Mouse (Mus musculus): ENCODE results near the gene Slc39a5. TPM values are rescaled to one million over a fixed set of nuclear protein-coding genes. Genes with fewer than 3 reads are reported as not detected.

Gene Slc39a5
- total RNA-seq, 2 experiments from 2014 or later: not detected

DNA sequence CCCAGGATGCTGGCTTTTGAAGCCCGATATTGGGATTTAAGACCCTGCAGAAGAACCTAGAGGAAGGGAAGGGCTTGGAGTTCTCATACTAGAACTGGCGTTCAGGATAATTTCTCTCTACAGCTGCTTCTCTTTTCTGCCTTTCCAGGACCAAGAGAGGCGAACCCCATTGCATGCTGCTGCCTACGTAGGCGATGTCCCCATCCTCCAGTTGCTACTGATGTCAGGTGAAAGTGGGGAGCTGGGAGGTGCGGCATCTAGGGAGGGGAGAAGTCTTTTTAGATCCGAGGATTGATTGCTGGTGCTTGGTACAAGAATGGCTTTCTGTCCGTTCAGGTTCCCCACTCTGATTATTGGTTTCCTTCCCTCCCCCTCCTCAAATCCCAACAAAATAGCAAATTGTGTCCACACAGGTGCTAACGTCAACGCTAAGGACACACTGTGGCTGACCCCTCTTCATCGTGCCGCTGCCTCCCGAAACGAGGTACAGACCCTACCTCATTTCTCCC is 23.0 kb downstream of the Slc39a5 start:
- intact Hi-C loops (cut with DNase I): no loop called here
- no peak for DNase-seq

DNA sequence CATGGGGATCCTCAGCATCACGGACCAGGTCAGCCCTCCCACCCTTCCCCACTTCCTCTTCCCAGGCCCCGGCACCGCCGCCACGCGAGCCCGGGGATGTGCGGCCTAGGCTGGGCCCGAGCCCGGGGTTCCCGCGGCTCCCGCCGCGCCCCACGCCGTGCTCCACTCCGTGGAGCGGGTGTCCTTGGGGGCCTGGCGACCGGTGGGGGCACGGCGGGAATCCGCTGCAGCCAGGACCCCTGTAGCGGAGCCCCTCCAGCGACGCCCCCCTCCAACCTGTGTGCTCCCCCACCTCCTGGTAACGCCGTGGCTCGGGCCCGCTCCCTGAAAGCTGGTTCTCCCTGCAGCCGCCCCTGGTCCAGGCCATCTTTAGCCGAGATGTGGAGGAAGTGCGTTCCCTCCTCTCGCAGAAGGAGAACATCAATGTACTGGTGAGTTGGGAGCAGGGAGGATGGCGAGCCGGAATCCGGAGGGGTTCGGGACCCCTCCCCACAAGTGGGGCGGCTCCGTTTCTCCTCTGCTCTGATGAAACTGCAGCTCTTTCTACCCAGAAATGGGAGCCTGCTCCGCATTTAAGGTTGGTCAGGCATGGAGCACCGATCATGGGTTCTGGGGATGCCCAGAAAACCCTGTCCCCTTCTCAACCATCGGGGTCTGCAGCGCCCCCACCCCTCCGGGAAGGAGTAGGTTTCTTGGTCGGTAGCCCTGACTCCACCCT is 23.6 kb downstream of the Slc39a5 start:
- DNase-seq: peak in 1 of 2 experiments; percentile 62
- intact Hi-C loops (cut with DNase I): no loop called here

DNA sequence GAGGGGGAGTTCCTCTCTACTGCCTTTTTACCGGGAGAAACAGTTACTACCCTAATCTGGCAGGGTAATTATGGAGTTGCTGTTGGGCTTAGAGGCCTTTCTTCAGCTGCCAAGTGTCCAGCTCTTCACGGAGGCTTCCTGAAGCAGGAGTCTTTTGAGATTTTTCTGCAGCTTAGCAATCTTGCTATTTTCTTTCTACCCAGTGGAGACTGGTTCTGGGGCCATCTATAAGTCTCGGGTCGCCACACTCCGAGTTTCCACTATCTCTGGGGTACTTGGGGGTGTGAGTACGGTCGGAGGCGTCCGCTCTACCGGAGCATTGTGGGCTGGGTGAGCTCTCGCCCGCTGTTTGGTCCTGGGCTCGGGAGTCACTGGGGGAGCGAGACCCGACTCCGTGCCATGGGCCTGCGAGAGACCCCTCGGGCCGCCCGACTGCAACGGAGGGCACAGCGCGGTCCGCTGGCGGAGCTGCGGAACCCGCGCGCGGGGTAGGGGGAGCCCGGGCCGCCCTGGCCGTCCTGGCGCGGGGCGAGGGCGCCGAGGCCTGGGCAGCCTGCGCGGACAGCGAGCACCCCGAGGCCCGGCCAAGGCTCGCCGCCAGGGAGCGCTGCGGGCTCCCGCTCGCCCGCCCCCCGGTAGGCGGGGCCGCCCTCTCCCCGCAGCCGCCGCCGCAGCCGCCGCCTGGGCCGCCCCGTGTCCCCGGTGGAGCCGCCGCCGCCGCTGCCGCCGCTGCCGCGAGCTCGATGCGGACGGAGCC is 24.4 kb downstream of the Slc39a5 start, which contains the start of gene Ankrd52:
Gene Ankrd52 (plus strand): TSS at position 661 of the 757 bp plus-strand sequence.
- intact Hi-C loops (cut with DNase I): no loop called here
- peak; percentile 90 to 92 for DNase-seq

DNA sequence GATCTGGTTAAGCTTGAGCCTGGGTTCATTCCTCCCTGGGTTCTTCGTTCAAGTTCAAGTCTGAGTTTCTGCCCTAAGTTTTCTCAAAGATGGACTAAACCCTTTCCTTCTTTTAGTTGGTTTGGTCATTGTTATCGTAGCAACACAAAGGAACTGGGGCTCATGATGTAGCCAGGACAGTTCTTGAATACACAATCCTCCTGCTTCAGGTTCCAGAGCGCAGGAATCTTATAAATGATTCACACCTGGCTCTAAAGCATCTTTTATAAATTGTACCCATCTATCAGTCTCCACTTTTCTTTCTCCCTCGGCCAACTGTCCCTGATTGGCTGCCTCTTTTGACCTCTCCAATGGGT is 25.0 kb downstream of the Slc39a5 start:
- intact Hi-C loops (cut with DNase I): no loop called here
- no peak for DNase-seq

DNA sequence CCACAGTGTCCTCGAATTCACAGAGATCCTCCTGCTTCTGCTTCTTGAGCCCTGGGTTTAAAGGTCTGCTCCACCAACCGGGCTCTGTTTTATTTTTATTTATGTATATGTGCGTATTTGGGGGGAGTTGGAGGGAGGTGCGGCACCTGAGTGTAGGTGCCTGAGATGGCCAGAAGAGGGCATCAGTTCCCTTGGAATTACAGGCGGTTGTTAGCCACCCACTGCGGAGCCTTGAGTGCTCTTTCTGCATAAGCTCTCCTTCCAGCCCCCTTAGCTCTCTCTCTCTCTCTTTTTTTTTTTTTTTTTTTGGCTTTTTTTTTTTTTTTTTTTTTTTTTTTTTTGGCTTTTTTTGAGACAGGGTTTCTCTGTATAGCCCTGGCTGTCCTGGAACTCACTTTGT is 26.6 kb downstream of the Slc39a5 start:
- no peak for DNase-seq
- intact Hi-C loops (cut with DNase I): no loop called here

DNA sequence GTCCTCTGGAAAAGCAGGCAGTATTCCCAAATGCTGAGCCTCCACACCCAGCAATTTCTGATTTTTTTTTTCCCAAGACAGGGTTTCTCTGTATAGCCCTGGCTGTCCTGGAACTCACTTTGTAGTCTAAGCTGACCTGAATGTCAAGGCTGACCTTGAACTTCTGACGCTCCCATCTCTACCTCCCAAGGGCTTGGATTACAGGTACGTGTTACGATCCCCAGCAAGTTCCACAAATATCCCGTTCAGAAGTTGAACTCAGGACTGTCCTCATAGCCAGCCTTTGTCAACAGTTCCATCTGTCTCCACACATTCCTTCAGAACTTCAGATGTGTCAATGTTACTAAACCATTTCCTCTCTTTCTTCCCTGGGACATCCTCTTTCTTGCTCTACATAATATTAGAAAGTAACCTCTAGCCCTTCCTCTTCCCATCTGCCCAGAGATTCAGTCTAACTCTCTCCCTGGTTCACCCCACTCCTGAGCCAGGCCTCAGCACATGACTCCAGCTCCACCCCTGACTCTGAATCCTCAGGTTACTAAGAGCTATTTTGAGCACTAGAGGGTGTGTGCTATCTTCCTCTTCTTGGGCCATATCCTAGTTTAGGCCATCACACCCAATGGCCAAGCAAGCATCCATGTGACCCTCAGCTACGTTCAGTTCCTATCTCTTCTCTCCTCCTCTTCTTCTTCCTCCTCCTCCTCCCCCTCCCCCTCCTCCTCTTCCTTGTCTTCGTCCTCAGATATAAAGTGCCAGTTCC is 27.9 kb downstream of the Slc39a5 start:
- intact Hi-C loops (cut with DNase I): no loop called here
- peak; percentile 67 to 73 for DNase-seq

DNA sequence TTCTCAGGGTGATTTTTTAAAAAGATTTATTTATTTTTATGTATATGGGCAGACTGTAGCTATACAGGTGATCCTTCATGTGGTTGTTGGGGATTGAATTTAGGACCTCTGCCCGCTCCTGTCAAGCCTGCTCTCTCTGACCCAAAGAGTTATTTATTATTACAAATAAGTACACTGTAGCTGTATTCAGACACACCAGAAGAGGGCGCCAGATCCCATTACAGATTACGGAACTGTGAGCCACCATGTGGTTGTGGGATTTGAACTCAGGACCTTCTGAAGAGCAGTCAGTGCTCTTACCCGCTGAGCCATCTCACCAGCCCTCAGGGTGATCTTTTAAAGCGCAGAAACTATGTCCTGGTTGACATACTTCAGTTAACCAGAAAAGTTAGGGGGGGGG is 28.9 kb downstream of the Slc39a5 start:
- intact Hi-C loops (cut with DNase I): no loop called here

DNA sequence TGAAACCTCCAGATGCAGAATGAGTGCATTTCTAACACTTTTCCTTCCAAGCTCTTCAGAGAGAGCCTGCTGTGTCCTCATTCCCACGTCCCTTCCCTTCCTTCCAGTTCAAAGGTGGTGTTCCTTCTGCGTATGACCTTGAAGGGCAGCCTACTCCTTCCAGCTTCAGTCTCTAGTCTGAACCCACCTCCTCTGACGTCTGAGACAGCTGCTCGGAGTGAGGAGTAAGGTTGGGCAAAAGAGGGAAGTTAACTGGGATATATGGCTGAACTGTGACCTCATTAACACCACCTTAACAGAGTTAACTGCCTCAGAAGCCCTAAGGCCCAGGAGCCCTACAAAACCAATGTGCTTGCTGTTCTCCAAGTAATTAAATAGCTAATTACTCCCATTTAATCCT is 30.4 kb downstream of the Slc39a5 start:
- intact Hi-C loops (cut with DNase I): no loop called here
- DNase-seq: no peak

More for the DNA sequence above, 28.9 kb downstream of the Slc39a5 start:
- DNase-seq: no peak

DNA sequence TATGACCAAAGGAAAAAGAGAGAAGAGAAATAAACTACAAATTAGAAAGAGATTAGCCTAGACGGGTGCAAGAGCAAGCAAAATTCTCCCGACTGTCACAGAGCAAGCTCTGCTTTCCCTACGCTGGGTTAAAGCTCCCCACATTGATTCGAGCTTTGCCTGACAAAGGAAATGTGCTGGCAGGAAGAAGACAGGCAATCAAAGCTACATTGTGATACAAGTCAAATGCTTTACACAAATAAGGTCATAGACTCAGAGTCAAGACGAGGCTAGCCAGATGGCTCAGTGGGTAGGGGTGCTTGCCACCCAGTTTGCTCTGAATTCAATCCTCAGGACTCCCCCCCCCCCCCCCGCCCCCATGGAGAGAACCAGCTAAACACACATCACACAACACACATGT is 31.0 kb downstream of the Slc39a5 start:
- intact Hi-C loops (cut with DNase I): no loop called here
- no peak for DNase-seq

DNA sequence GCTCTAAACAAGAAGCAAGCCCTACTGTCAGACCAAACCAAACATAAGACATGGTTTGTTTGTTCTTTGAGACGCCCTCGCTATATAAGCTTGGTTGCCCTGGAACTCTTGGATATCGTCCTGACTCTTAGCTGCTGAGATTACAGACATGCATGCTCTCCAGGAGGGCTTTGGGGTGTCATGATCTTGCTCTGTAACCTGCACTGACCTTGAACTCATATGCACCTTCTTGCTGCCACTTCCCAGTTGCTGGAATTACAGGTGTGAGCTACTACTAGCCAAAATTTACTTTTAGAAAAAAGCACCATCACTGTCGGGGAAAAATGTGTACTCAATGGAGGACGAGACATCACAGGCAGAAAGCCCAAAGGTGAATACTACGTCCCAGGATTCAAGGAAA is 31.4 kb downstream of the Slc39a5 start:
- DNase-seq: no peak
- intact Hi-C loops (cut with DNase I): loop anchor here (5.0 kb wide), 1 partner anchor 173 kb away; no protein-coding TSS in a partner anchor

DNA sequence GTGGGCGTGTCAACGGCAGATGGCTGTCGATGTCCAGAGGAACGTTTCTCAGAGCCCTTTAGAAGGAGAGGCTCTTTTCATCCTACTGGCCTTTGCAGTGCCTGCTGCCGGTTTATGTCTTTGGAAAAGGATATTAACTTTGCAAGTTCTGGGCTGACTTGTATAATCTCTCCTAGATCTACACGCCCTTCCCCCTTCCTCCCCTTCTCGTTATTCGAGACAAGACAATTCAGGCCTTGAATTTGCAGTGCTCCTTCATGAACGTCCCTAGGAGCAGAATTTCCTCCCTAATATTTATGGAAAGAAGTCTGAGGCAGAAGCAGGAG is 31.8 kb downstream of the Slc39a5 start:
- DNase-seq: no peak
- intact Hi-C loops (cut with DNase I): loop anchor here (5.0 kb wide), 1 partner anchor 173 kb away; no protein-coding TSS in a partner anchor

DNA sequence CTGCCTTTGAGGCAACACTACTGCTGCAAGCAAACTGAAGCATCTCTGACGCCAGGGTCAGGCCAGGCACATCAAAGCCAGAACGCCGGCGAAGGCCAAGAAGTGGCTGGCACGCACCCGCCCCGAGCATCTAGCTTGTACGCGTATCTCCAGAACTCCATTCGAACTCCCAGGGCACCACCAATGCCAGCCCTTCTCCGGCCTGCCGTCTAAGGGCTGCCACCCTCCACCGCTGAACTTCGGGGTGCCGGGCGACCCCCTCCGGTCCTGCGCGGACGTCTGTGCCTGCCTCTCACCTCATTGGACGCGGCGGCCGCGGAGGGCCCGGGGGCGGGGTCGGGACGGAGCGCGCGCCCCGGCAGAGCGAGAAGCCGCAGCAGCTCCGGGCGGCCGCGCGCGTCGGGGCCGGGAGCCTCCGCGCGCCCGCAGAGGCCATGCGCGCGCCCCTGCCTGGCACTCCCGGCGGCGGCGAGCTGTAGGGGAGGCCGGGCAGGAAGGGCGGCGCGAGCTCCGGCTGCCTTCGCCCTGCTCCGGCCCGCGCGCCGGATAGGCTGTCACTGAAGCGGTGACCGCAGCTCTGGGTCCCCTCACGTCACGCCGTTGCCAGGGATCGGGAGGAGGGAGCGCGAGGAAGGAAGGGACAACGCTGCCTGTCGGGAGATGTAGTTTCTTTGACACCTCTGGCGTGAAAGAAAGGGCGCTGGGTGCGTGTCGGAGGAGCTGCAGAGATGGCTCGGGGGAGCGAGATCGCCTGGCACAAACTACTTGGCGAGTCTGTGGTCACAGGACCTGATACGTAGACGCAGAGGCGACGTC is 32.4 kb downstream of the Slc39a5 start, which contains the start of gene Coq10a:
Gene Coq10a (minus strand): TSS at position 596 of the 816 bp plus-strand sequence.
- DNase-seq: peak; percentile 94 to 95
- intact Hi-C loops (cut with DNase I): loop anchor here (5.0 kb wide), 1 partner anchor 174 kb away; no protein-coding TSS in a partner anchor

DNA sequence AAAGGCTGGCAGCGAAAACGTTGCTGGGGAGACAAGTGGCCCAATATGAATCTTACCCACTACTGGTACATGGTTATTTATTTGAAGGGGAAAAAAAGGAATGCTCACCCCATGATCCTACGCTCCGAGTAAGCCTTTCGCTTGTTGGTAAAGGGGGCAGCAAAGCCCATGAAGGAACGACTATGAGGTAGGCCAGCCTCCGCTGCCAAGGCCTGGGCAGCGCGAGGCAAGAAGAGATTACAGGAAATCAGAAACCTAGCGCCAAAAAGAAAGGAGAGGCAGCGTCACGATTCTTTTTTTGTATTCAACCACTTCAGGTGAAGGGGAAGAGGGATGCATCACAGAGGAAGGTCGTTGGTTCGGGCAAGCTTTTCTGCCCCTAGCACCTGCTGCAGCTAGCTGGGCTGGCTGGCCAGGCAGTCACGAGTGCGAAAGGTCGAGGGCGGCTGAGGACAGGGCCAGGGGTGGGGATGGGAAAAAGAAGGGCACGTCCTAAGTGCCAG is 33.1 kb downstream of the Slc39a5 start:
- DNase-seq: no peak
- intact Hi-C loops (cut with DNase I): loop anchor here (5.0 kb wide), 1 partner anchor 174 kb away; no protein-coding TSS in a partner anchor

DNA sequence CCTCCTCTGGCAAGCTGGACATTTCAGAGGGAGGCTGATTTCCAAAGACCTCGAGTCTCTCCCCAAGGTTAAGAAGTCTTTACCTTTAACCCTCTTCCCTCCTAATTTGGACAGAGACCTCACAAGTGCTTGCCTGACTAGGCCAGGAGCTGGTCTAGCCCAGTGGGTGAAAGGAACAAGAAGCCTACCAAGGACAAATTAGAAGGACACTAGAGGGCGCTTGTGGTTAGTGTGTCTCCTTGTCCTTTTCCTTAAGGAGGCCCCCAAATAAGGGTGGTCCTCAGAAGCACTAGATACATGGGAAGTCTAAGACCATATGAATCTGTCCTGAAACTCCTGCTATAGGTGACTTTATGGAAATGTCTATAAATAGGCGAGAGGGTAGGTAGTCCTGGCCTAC is 38.5 kb downstream of the Slc39a5 start:
- peak; percentile 65 to 68 for DNase-seq
- intact Hi-C loops (cut with DNase I): no loop called here

DNA sequence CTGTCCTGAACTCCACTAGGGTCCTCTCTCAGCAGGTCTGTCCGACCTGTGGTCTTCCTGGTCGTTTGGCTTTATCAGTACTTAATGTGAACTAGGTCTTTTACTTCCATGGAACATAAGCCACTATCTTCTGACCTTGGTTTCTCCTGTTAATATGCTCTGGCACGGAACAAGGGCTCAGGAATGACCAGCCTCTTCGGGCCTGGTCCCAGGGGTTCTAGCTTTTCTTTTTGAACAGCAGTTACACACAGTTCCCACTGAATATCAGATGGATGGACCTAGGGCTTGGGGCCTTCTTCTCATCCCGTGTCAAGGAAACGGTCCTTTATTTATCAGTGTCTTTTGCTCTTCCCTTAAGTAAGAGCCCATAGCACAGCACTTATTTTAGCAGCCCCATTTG is 39.2 kb downstream of the Slc39a5 start:
- intact Hi-C loops (cut with DNase I): no loop called here
- no peak for DNase-seq

DNA sequence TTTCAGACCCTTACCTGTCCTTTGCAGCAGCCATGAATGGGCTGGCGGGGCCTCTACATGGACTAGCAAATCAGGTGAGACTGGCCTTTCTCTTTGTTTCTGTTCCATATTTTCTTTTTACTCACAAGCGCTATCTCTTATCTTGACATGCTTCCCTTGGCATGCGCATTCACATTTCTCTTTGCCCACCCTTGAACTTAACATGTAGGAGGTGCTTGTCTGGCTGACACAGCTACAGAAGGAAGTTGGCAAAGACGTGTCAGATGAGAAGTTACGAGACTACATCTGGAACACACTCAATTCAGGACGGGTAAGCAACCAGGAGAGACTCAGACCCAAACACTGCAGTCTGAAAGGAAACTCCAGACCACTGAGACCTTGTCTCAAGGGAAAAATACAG is 41.8 kb downstream of the Slc39a5 start:
- intact Hi-C loops (cut with DNase I): loop anchor here (2.0 kb wide), 1 partner anchor 22 kb away; the partner anchor contains the start of gene Cs
- DNase-seq: no peak

DNA sequence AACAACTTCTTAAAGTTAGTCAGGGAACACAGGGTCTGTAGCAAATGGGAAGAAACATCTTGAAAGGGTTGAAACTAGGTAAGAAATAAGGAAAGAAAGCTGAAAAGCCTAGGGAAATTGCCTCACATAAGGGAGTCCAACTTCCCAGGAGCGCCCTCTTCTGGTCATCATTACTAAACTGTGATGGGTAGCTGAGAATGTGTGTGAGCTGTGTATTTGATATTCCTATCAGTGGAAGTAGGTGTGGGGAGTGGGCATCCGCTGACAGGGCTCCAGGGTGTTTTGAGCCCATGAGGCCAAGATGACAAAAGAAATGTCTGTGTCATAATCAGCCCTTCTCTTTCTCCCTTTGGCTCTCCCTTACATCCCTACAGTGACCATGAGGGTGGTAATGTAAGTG is 42.2 kb downstream of the Slc39a5 start:
- intact Hi-C loops (cut with DNase I): loop anchor here (2.0 kb wide), 1 partner anchor 22 kb away; the partner anchor contains the start of gene Cs
- peak in 1 of 2 experiments; percentile 80 for DNase-seq

DNA sequence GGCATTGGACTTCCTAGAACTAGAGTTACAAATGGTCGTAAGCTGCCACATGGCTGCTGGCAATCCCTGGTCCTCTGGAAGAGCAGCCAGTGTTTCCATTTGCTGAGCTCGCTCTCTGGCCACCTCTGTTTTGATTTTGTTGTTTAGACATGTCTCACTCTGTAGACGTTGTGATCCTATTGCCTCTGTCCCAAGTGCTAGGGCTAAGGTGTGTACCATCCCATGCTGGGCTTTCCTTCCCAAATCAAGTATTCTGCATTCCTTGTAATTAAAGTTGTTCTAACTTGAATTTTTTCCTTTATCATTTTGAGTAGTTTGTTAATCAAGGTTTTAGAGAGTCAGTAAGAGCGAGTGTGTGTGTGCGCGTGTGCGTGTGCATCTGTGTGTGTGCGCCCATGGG is 53.5 kb downstream of the Slc39a5 start:
- DNase-seq: no peak
- intact Hi-C loops (cut with DNase I): no loop called here
